12 mouse cellular contexts compared by ENCODE assay signal in the genomic region with DNA sequence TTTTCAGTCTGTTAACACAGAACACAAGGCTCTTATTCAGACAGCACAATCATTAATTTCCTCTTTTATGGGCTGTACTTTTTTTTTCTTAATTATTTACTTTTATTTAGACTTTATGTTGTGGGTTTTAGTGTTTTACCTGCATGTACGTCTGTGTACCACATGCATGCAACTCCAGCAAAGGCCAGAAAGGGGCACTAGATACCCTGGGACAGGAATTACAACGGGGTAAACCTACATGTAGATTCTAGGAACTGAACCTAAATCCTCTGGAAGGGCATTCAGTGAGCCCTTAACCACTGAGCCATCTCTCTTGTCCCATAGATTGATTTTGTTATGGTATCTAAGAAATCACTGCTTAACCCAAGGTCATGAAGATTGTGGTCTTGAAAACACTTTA. TPM values are rescaled to one million over a fixed set of nuclear protein-coding genes. Genes with fewer than 3 reads are reported as not detected.
A peak's percentile ranks its signal among the peaks of the same experiment; 100 is the strongest.
DNase-seq lines count a peak whose midpoint lies in the region; ATAC-seq and TF ChIP-seq lines count a peak whose summit lies in the region.
"Had no signal": no experiment of that assay in that cellular context is flagged by ENCODE, and none has a peak within 500 bp of the region (broad histone marks: within the 10 kb centered on the region; RNA-seq: fewer than 3 reads in every experiment).

No protein-coding gene starts in this region.

- no peak overlapping the region for H3K4me2 ChIP-seq in hindbrain, postnatal 0 days (ENCODE audit: low read depth, low read length)
- H3K4me2 ChIP-seq in hindbrain, embryonic 13.5 days: no peak overlapping the region
- no peak overlapping the region for H3K4me2 ChIP-seq in midbrain, embryonic 11.5 days
- H3K4me2 ChIP-seq in midbrain, embryonic 15.5 days: no peak overlapping the region
- H3K4me2 ChIP-seq: forebrain, embryonic 12.5 days had no signal

- no peak overlapping the region for H3K27ac ChIP-seq in hindbrain, postnatal 0 days
- no peak overlapping the region for H3K27ac ChIP-seq in hindbrain, embryonic 13.5 days
- H3K27ac ChIP-seq in midbrain, embryonic 11.5 days (ENCODE audit: low read depth, low read length): no peak overlapping the region
- no peak overlapping the region for H3K27ac ChIP-seq in midbrain, embryonic 15.5 days
- H3K27ac ChIP-seq: forebrain, embryonic 12.5 days had no signal

- H3K27me3 ChIP-seq in hindbrain, postnatal 0 days (ENCODE audit: insufficient read depth, low read length): no peaks in the 10 kb centered on the region
- H3K27me3 ChIP-seq in hindbrain, embryonic 13.5 days: no peaks in the 10 kb centered on the region
- no peaks in the 10 kb centered on the region for H3K27me3 ChIP-seq in midbrain, embryonic 11.5 days (ENCODE audit: control insufficient read depth, insufficient read depth, low read length)
- H3K27me3 ChIP-seq in midbrain, embryonic 15.5 days (replicated peaks): no peaks in the 10 kb centered on the region
- H3K27me3 ChIP-seq: forebrain, embryonic 12.5 days had no signal

- H3K4me3 ChIP-seq in hindbrain, postnatal 0 days (ENCODE audit: low read length): no peak overlapping the region
- H3K4me3 ChIP-seq in hindbrain, embryonic 13.5 days: no peak overlapping the region
- H3K4me3 ChIP-seq in midbrain, embryonic 11.5 days (ENCODE audit: low read depth, low read length): no peak overlapping the region
- H3K4me3 ChIP-seq in midbrain, embryonic 15.5 days: no peak overlapping the region
- H3K4me3 ChIP-seq: forebrain, embryonic 12.5 days had no signal

- WGBS in hindbrain, postnatal 0 days: 71% methylated on average over 2 of the region's 2 CpGs
- 78% methylated on average over 2 of the region's 2 CpGs for WGBS in hindbrain, embryonic 13.5 days
- WGBS in midbrain, embryonic 11.5 days: 72% methylated on average over 2 of the region's 2 CpGs
- WGBS in midbrain, embryonic 15.5 days: 73% methylated on average over 2 of the region's 2 CpGs

- no peak overlapping the region for H3K9ac ChIP-seq in hindbrain, postnatal 0 days (replicated peaks; ENCODE audit: low read length)
- H3K9ac ChIP-seq in hindbrain, embryonic 13.5 days: no peak overlapping the region
- no peak overlapping the region for H3K9ac ChIP-seq in midbrain, embryonic 11.5 days (ENCODE audit: low read length)
- no peak overlapping the region for H3K9ac ChIP-seq in midbrain, embryonic 15.5 days
- H3K9ac ChIP-seq: forebrain, embryonic 12.5 days had no signal

- peak; percentile 43 for DNase-seq in hindbrain, postnatal 0 days (ENCODE audit: low spot score)
- peak; percentile 76 for DNase-seq in midbrain, embryonic 11.5 days (ENCODE audit: low spot score, missing footprints)
- peak; percentile 54 for DNase-seq in ZHBTc4 (ENCODE audit: low read depth, low spot score)
- peak; percentile 6 for DNase-seq in embryo, embryonic 9.5 days (ENCODE audit: extremely low spot score)
- no peak for DNase-seq in spleen, postnatal 14 days (ENCODE audit: low spot score in 2 of 2)
- DNase-seq in thymus, adult 18-20 months: no peak
- DNase-seq: heart, adult 18-20 months; spleen, adult 18-20 months; thymus, postnatal 25 days had no signal

- H3K4me1 ChIP-seq in hindbrain, postnatal 0 days (ENCODE audit: insufficient read depth, low read length): no peaks in the 10 kb centered on the region
- peaks cover 12% of the 10 kb centered on the region; the same call in 1 of the 2 replicates for H3K4me1 ChIP-seq in hindbrain, embryonic 13.5 days (replicated peaks)
- no peaks in the 10 kb centered on the region for H3K4me1 ChIP-seq in midbrain, embryonic 11.5 days (ENCODE audit: control insufficient read depth, insufficient read depth, low read length)
- H3K4me1 ChIP-seq in midbrain, embryonic 15.5 days: peaks cover 8% of the 10 kb centered on the region; the same call in 1 of the 2 replicates

- H3K36me3 ChIP-seq in hindbrain, postnatal 0 days (ENCODE audit: insufficient read depth, low read length): no peaks in the 10 kb centered on the region
- H3K36me3 ChIP-seq in hindbrain, embryonic 13.5 days: peaks cover 24% of the 10 kb centered on the region
- 0 out of 2 replicates have a peak, but pooled peaks cover 2% of the 10 kb centered on the region for H3K36me3 ChIP-seq in midbrain, embryonic 11.5 days (ENCODE audit: control insufficient read depth, insufficient read depth, low read length)
- no peaks in the 10 kb centered on the region; the same call in 1 of the 2 replicates for H3K36me3 ChIP-seq in midbrain, embryonic 15.5 days (replicated peaks)

- no peak for ATAC-seq in hindbrain, postnatal 0 days
- ATAC-seq in hindbrain, embryonic 13.5 days (ENCODE audit: low FRiP score): no peak
- ATAC-seq in midbrain, embryonic 11.5 days (ENCODE audit: low FRiP score): no peak
- no peak for ATAC-seq in midbrain, embryonic 15.5 days (replicated peaks)

- TF ChIP-seq CTCF in hindbrain, postnatal 0 days (IDR thresholded peaks at IDR 0.05; ENCODE audit: low read depth): peak; percentile 56

- no peaks in the 10 kb centered on the region for H3K9me3 ChIP-seq in hindbrain, postnatal 0 days (ENCODE audit: low read length)
- H3K9me3 ChIP-seq in hindbrain, embryonic 13.5 days: no peaks in the 10 kb centered on the region
- H3K9me3 ChIP-seq in midbrain, embryonic 11.5 days (ENCODE audit: control insufficient read depth, low read length): no peaks in the 10 kb centered on the region; the same call in 1 of the 2 replicates
- no peaks in the 10 kb centered on the region for H3K9me3 ChIP-seq in midbrain, embryonic 15.5 days
- H3K9me3 ChIP-seq: forebrain, embryonic 12.5 days had no signal

RNA-seq across cellular contexts. Expression of a gene that starts 15.4 kb away (rescaled TPM):
- total RNA-seq in hindbrain, postnatal 0 days (2014; rRNA removed): 17.2 and 36.0 TPM in 2 replicates
- 42.7 and 44.4 TPM in 2 replicates for polyA plus RNA-seq in hindbrain, postnatal 0 days (2015; fragmentation: Nextera tagmentation; extraction: Ambion mirVana)
- 56.9 and 57.4 TPM in 2 replicates for polyA plus RNA-seq in hindbrain, embryonic 13.5 days (2015; fragmentation: Nextera tagmentation; extraction: Ambion mirVana)
- 54.8 and 63.8 TPM in 2 replicates for polyA plus RNA-seq in midbrain, embryonic 11.5 days (2014; fragmentation: Nextera tagmentation; extraction: Ambion mirVana)
- 49.2 and 53.2 TPM in 2 replicates for polyA plus RNA-seq in midbrain, embryonic 15.5 days (2015; fragmentation: Nextera tagmentation; extraction: Ambion mirVana)

RNA-seq across cellular contexts. Expression of a gene that starts 27.4 kb away (rescaled TPM):
- 49.7 and 52.0 TPM in 2 replicates for total RNA-seq in hindbrain, postnatal 0 days (2014; rRNA removed)
- 28.9 and 32.0 TPM in 2 replicates for polyA plus RNA-seq in hindbrain, postnatal 0 days (2015; fragmentation: Nextera tagmentation; extraction: Ambion mirVana)
- polyA plus RNA-seq in hindbrain, embryonic 13.5 days (2015; fragmentation: Nextera tagmentation; extraction: Ambion mirVana): 64.6 and 67.7 TPM in 2 replicates
- polyA plus RNA-seq in midbrain, embryonic 11.5 days (2014; fragmentation: Nextera tagmentation; extraction: Ambion mirVana): 32.8 and 37.6 TPM in 2 replicates
- 36.8 and 43.3 TPM in 2 replicates for polyA plus RNA-seq in midbrain, embryonic 15.5 days (2015; fragmentation: Nextera tagmentation; extraction: Ambion mirVana)
- total RNA-seq: heart, adult 18-20 months had no signal

Comparison
In these comparisons a context has a peak if more than half of its experiments do, and no peak if none do; other contexts are left out.
1. DNase-seq: peak in hindbrain, postnatal 0 days (single experiment), midbrain, embryonic 11.5 days (single experiment), ZHBTc4 (single experiment) and embryo, embryonic 9.5 days (single experiment); none in spleen, postnatal 14 days (0 of 2) and thymus, adult 18-20 months (0 of 2).